Mouse (Mus musculus) neural tube, embryonic 10.5 days (tissue): ENCODE results near the gene Elmo2.

ENCODE experiments used
- DNase-seq: peaks from one replicate; pipeline ENCODE4 v3.0.0-alpha.2; 2017; ENCODE audit warnings: low spot score; ENCODE audit errors: extremely low spot score

Elmo2 gene

DNA sequence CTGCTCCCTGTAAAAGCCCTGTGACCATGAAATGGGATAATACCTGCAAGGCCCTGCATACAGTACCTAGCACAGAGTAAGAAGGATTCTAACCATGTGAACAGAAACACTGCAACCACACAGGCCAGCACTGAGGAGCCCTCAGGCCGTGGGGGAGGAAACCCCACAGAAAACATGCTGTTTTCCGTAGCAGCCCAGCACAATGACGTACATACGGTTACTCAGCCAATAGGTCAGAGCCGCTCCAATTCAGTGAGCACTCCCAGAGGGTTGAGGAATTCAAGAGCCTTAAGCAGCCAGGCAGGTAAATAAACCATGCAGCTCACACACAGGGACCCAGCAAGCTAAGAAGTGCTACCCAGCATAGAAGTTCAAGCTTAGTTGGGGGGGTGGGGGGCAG is 2.4 kb downstream of the Elmo2 start:
- DNase-seq = no peak

GRCm38 (mm10) chr2:165323484-165323883 is 2.8 kb downstream of the Elmo2 start:
- DNase-seq = no peak

- DNase-seq = no peak
Observed at GRCm38 (mm10) chr2:165321981-165322735, 4.1 kb downstream of the Elmo2 start.

GRCm38 (mm10) chr2:165321381-165321888 is 4.8 kb downstream of the Elmo2 start:
- no peak for DNase-seq

DNA sequence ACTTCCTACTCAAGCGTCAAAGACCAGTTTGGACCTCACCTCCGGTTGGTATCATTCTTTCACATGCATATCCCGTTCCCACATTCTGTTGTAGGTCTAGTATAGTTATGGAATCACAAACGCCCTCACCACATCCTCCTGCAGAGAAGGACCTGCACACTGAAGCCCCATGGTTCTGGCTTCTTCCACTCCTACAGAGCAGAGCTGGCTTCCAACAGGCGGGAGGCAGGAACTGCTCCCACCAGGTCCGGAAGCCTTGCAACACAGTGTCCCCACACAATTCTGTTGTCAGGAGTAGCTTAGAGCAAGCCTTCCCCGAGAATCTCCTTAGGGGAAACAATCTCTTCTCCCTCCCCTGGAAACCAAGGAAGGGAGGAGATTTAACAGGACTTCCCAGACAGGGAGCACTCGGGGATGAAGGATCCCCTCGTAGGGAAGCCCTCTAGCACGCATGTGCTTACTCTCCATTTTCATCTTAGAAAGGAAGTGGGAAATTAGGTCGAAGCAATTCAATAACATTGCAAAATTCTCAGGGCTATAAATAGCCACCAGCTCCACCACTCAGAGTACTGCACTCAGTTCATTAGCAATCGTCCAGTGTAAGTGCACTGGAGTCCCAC is 5.6 kb downstream of the Elmo2 start:
- DNase-seq = no peak

- no peak for DNase-seq
Observed at GRCm38 (mm10) chr2:165319503-165319902, 6.8 kb downstream of the Elmo2 start.

DNA sequence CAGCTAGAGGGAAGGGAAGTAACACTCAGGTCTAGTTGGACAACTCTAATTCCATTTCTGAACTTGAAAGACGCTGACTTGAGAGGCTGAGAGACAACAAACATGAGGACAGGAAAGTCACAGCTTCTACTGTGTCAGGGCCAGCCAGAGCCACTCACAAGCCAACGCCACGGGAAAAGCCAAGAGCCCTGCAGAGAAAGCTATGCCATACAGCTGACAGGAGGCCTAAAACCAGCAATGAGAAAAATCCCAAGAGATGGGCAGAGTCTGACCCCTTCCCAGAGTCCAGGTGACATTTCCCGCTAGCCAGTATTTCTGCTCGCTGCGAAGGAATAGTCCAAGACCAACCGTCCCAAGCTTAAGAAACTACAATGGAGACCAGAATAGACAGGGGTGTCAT is 7.3 kb downstream of the Elmo2 start:
- no peak for DNase-seq

DNA sequence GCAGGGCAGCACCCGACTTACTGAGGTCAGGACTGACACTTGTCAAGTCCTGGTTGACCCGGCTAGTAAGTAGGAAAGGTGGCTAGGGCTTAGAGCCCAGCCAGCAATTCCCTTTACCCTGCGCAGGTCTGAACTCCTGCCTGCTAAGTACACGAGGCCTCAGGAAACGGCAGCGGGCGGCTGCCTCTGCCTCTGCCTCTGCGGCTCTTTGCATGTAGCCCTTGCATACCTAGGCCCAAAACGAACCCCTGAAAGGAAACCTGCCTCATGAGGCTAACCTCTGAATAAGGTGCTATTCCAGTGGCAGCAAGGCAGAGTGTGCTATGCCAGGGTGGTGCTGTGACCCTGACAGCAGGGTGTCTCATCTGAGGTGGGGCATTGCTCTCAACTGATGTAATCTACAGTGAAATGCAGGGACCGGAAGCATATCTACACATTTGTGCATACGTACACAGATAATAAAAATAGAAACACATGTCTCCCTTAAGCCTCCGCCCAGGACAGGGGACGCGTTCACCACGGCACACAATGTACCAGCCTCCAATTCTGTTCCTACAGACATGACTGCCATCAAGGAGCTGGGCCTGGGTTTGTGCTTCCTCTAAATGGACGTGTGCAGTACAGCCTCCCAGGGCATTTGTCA is 8.5 kb downstream of the Elmo2 start:
- DNase-seq = peak; percentile 41

DNA sequence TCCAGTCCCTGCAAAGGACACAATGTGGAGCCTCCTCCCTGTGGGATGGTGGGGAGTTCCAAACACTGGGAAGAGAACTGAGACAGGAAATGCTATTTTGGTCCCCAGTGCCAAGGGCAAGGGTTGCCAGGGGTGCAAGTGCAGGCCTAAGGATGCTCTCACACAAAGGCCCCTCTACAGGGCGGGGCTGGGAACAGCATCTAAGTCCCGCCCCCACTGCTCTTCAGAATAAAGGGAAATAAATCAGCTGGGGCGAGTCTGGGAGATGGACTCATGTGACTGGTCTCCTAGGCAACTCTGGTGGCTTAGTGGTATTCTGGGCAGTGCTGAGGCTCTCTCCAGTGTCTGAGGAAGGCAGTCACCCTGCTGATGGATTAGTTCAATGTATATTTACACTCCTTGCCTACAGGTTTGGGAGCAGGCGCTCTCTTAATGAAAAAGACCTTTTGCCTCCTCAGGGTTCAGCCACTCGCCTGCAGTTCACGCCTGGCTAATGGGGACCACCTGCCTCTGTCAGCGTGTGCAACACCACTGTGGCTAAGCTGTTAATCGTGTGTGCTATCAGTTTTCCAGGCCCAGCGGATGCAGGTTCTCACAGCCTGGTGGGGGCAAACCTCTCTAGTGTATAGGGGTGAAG is 9.3 kb downstream of the Elmo2 start:
- DNase-seq = peak; percentile 80

DNA sequence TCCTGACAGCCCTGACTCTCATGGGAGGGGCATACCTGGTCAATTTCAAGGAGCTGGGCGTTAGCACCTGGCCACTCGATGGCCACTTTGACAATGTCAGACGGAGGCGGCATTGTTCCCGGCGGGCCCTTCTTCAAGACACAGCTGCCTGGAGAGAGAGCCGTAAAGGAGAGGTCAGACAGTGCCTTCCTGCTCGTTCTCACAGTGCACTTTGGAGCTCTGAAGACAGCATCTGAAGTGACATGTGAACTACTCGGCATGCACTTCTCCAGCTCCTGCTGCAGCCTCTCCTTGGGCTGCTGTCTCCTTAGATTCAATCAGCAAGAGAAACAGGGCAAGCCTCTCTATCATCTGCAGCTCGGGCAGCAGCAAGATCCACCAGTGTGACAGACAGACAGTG is 10.1 kb downstream of the Elmo2 start:
- peak; percentile 32 for DNase-seq

DNA sequence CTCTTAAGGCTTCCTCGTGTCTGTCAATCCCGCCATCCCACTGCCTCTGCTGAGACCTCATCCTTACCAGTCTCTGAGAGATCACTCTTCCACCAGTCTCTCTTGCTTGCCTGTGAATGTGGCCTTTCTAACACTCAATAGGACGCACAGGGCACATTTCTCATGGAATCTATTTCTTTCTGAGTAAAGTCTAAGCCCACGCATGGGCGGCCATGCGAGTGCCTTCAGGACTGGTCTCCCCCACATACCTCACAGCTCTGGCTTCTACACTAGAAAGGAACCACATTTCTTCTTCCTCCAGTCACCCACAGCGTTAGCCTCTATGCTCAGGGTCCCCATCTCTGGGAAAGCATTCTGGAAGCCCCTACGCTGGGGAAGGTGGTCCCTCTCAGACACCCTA is 12.1 kb downstream of the Elmo2 start:
- no peak for DNase-seq

DNA sequence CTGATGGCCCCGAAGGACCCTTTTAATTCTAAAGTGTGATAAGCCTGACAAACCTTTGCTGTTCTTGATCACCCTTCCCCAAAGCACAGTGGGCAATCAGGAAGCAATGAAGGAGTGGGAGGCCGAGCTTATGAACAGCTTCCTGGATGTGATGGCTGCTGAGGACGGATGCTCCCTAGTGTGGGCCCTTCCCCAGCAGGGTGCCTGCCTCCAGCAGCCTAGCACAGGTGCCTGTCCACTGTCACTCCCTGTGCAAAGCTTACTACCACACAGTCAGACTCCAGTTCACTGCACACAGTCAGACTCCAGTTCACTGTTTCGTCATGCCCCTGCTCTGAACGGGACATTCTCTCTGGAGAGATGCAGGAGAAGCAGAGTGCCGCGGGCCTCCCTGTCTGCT is 13.9 kb downstream of the Elmo2 start:
- DNase-seq = no peak

DNA sequence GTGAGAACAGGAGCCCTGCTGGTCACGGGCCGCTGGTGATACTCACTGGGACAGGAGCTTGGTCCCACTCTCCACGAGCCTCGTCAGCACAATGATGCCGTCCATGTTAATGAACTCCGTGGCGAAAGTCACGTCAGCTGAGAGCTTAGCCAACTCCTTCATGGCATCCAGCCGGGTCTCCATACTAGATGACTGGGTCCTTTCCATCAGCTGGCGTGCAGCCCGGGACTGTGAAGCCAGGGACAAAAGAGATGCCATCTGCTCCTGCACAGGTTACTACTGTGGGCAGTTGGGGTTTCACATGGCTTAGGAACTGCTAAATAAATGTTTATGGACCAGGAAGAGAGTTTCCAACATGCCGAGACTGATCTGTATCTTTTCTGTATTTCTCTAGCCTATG is 14.7 kb downstream of the Elmo2 start:
- DNase-seq = no peak

DNA sequence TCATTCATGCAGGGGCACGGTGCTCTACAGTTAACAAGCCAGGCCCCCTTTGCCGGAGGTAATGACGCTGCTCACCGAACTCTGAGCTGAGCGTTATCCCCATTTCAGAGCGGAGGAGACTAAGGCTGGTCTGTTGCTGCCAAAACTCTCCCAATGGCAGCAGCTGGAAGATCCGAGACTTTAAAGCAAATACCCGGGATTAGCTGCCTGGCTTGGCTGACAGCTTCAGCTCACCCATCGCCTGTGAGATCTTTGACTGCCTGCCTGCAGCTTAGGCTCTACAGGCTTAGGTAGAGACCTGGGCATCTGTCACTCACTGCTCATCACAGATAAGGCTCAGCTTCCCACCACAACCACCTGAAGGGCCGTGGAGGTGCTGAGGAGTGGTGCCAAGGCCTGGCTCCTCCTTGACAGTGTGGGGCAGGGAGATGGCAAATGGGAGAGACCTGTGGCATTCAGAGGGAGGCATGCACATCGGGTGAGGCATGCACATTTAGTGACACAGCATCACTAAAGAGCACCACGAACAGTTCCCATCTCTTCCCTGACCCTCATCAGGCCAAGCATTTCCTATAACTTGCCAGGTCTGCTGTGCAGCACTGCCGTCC is 15.4 kb downstream of the Elmo2 start:
- no peak for DNase-seq

- DNase-seq = no peak
Observed at GRCm38 (mm10) chr2:165307801-165308200, 18.5 kb downstream of the Elmo2 start.

GRCm38 (mm10) chr2:165305438-165305837 is 20.8 kb downstream of the Elmo2 start:
- DNase-seq = no peak

DNA sequence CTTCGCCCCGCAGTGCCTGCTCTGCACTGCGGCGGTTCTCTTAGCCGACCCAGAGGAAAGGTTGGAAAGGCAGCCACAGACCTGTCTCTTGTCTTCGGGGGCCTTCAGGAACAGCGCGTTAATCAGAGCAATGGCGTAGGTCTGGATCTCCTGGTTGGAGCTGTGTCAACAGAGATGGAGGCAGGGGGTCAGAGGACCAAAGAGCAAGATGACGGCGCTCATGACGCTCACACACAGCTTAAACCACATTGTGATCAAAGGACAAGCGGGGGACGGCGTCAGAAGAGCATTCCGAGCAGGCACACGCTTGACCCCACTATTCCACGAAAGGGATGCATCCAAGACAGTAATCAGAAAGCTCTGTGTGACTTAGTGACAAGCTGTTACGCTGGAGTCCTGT is 21.5 kb downstream of the Elmo2 start:
- no peak for DNase-seq

DNA sequence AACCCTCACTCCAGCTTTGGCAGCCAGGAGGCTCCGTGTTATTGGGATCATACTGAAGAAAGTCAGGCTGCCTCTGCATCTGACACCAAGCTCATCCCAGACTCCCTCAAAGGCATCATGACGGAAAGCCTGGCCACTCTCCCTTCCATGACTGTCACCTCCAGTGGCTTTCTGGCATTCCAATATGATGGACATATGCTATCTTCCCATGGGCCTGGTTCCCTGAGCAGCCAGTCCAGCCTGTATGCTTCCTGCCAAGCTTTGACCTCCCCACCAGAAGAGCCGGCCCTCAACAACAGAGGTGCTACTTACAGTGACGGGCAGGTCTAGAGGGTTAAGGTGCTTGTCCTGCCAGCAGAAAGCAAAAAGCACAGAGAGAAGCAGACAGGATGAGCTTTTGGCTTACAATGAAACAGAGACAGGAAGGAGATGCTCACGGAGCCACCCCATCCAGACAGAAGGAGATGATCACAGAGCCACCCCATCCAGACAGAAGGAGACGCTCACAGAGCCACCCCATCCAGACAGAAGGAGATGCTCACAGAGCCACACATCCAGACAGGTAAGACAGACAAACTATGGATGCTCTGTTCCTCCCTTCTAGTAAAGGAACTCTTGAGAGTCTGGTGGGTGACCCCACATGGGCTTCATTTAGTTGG is 22.8 kb downstream of the Elmo2 start:
- DNase-seq = no peak

GRCm38 (mm10) chr2:165301409-165301808 is 24.9 kb downstream of the Elmo2 start:
- no peak for DNase-seq

GRCm38 (mm10) chr2:165300885-165301284 is 25.4 kb downstream of the Elmo2 start:
- DNase-seq = no peak

DNA sequence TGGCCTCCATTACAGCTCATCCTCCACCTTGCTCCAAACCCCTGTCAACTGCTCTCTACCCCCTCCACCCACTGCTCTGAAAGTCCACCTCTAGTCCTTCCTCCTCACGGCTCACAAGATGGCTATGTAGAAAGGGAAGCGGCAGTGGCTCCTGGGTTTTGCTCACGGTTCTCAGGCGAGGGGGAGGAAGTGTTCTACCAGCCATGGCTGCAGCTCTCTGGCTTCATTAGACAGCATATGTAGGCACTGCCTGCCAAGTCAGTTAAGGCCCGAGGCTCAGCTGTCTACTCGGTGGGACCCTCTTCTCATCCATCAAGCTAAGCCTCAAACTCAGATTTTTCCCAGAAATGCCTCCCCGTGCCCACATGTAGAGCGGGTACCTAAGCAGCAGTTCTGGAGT is 25.9 kb downstream of the Elmo2 start:
- DNase-seq = no peak
